8 mouse cellular contexts compared by ENCODE assay signal in the genomic region with DNA sequence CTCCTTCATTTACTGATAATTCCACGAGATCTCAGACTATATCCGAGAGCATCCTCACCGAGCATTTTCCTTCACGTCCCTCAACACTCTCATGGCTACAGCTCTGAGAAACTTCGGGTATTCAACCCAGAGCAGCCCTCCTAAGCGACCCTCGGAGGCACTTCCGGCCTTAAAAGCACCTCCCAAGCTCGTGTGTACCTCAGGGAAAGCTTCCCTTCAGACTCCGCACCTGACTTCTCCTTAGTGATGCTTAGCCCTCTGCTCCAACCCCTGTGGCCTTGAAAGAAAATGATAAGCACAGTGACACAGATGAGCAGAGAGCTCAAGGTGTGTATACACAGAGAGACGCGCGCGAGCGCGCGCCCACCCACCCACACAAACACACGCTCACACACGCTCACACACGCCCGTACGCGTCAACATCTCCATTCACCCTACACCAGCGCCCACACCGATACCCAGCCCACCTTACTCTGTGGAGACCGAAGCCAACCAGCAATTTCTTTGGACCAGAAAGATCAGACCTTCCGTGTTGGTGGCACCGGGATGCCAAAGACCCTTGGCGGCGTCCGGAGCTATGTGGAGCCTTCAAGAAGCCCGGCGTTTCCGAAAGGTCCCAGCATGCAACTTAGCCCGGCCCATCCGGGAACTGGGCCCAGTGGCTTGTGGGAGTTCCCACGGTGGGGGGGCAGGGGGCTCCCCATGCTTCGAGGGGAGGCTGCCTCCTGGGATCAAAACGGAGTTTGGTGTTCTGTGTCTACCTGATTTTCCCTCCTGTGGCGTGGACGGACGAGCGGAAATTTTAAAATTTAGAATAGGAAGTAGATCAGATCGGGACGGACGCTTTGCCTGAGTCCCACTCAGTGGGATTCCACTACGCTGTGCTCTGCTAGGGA. TPM values are rescaled to one million over a fixed set of nuclear protein-coding genes. Genes with fewer than 3 reads are reported as not detected.
DNase-seq lines count a peak whose midpoint lies in the region; ATAC-seq and TF ChIP-seq lines count a peak whose summit lies in the region.

Gene Zfp850, minus strand, starts transcription at position 567 of the 896 bp plus-strand sequence.

- H3K9me3 ChIP-seq in embryonic facial prominence, embryonic 14.5 days (ENCODE audit: control insufficient read depth, low read length), result no peaks in the 10 kb centered on the region
- H3K9me3 ChIP-seq in limb, embryonic 14.5 days (ENCODE audit: control insufficient read depth, low read length), result no peaks in the 10 kb centered on the region
- H3K9me3 ChIP-seq in midbrain, postnatal 0 days (ENCODE audit: low read length), result no peaks in the 10 kb centered on the region

- H3K27me3 ChIP-seq in embryonic facial prominence, embryonic 14.5 days (replicated peaks; ENCODE audit: control insufficient read depth, insufficient read depth, low read length), result no peaks in the 10 kb centered on the region
- H3K27me3 ChIP-seq in limb, embryonic 14.5 days (ENCODE audit: control insufficient read depth, insufficient read depth, low read length), result no peaks in the 10 kb centered on the region
- H3K27me3 ChIP-seq in midbrain, postnatal 0 days (ENCODE audit: insufficient read depth, low read length), result no peaks in the 10 kb centered on the region

- H3K4me2 ChIP-seq in embryonic facial prominence, embryonic 14.5 days (ENCODE audit: low read depth, low read length), result peak within 1 kb of the TSS; percentile 79
- H3K4me2 ChIP-seq in limb, embryonic 14.5 days (replicated peaks; ENCODE audit: low read depth, low read length, severe bottlenecking), result peak within 1 kb of the TSS; percentile 90
- peak within 1 kb of the TSS; percentile 67 for H3K4me2 ChIP-seq in midbrain, postnatal 0 days (ENCODE audit: low read depth, low read length, poor library complexity, severe bottlenecking)

- TF ChIP-seq POLR2A in limb, embryonic 14.5 days (IDR thresholded peaks at IDR 0.05; ENCODE audit: borderline replicate concordance, extremely low read depth, insufficient read depth, insufficient read length), result peak; percentile 64; the same call in 1 of the 2 replicates

- 0 out of 2 replicates have a peak within 1 kb of the TSS, but pooled peaks have one; percentile 42 for H3K27ac ChIP-seq in embryonic facial prominence, embryonic 14.5 days (replicated peaks; ENCODE audit: low read depth, low read length)
- H3K27ac ChIP-seq in limb, embryonic 14.5 days (replicated peaks; ENCODE audit: low read depth, low read length), result no peak within 1 kb of the TSS; the same call in 1 of the 2 replicates
- H3K27ac ChIP-seq in midbrain, postnatal 0 days (ENCODE audit: low read depth, low read length), result peak within 1 kb of the TSS; percentile 62

- peak; percentile 97 for ATAC-seq in embryonic facial prominence, embryonic 14.5 days (ENCODE audit: low read depth)
- ATAC-seq in limb, embryonic 14.5 days (ENCODE audit: low FRiP score, low read depth), result peak; percentile 95
- ATAC-seq in midbrain, postnatal 0 days (ENCODE audit: low FRiP score), result peak; percentile 91

- peak within 1 kb of the TSS; percentile 81 for H3K9ac ChIP-seq in embryonic facial prominence, embryonic 14.5 days (ENCODE audit: low read depth, low read length)
- peak within 1 kb of the TSS; percentile 77 for H3K9ac ChIP-seq in limb, embryonic 14.5 days (ENCODE audit: low read depth, low read length, severe bottlenecking)
- H3K9ac ChIP-seq in midbrain, postnatal 0 days (replicated peaks; ENCODE audit: low read length, poor library complexity, severe bottlenecking), result peak within 1 kb of the TSS; percentile 71

- under 1% methylated on average over 47 of the region's 47 CpGs for WGBS in embryonic facial prominence, embryonic 14.5 days
- WGBS in limb, embryonic 14.5 days, result 2% methylated on average over 47 of the region's 47 CpGs
- under 1% methylated on average over 47 of the region's 47 CpGs for WGBS in midbrain, postnatal 0 days

- 0 out of 2 replicates have a peak, but pooled peaks have one; percentile 9 for TF ChIP-seq CTCF in midbrain, postnatal 0 days (IDR thresholded peaks at IDR 0.05)

- DNase-seq in 3T3-L1 (ENCODE audit: low read depth, low spot score), result peak; percentile 67
- DNase-seq in adrenal gland, postnatal 4 days (ENCODE audit: low spot score in 2 of 2), result peak; percentile 61 to 71
- DNase-seq in embryonic facial prominence, embryonic 14.5 days (ENCODE audit: low spot score), result peak; percentile 93
- DNase-seq in heart, adult 8-10 months (ENCODE audit: low spot score), result peak; percentile 74
- DNase-seq in kidney, adult 9 months, result peak; percentile 69
- peak; percentile 82 for DNase-seq in limb, embryonic 14.5 days (ENCODE audit: low spot score)
- peak; percentile 86 for DNase-seq in midbrain, postnatal 0 days (ENCODE audit: low spot score)
- peak; percentile 69 to 70 for DNase-seq in spleen, postnatal 36 days (ENCODE audit: low spot score in 2 of 2)

- no peaks in the 10 kb centered on the region for H3K4me1 ChIP-seq in embryonic facial prominence, embryonic 14.5 days (ENCODE audit: control insufficient read depth, insufficient read depth, low read length)
- 0 out of 2 replicates have a peak, but pooled peaks cover 3% of the 10 kb centered on the region for H3K4me1 ChIP-seq in limb, embryonic 14.5 days (ENCODE audit: control insufficient read depth, insufficient read depth, low read length)
- H3K4me1 ChIP-seq in midbrain, postnatal 0 days (ENCODE audit: insufficient read depth, low read length), result no peaks in the 10 kb centered on the region

- peak within 1 kb of the TSS; percentile 67 for H3K4me3 ChIP-seq in embryonic facial prominence, embryonic 14.5 days (ENCODE audit: low read depth, low read length)
- H3K4me3 ChIP-seq in limb, embryonic 14.5 days (replicated peaks; ENCODE audit: low read length), result peak within 1 kb of the TSS; percentile 60
- H3K4me3 ChIP-seq in midbrain, postnatal 0 days (ENCODE audit: low read depth, low read length), result peak within 1 kb of the TSS; percentile 54

- H3K36me3 ChIP-seq in embryonic facial prominence, embryonic 14.5 days (ENCODE audit: control insufficient read depth, insufficient read depth, low read length), result 0 out of 2 replicates have a peak, but pooled peaks cover 6% of the 10 kb centered on the region
- 0 out of 2 replicates have a peak, but pooled peaks cover 4% of the 10 kb centered on the region for H3K36me3 ChIP-seq in limb, embryonic 14.5 days (ENCODE audit: control insufficient read depth, insufficient read depth, low read length)
- H3K36me3 ChIP-seq in midbrain, postnatal 0 days (ENCODE audit: insufficient read depth, low read length), result no peaks in the 10 kb centered on the region

RNA-seq across cellular contexts. Expression of gene Zfp850, which starts in this region (rescaled TPM):
- total RNA-seq in adrenal gland, postnatal 4 days (2021), result 1 to 10 TPM; 3.4 to 4.1 TPM
- 4.6 and 4.9 TPM in 2 replicates for polyA plus RNA-seq in embryonic facial prominence, embryonic 14.5 days (2014; fragmentation: Nextera tagmentation; extraction: Ambion mirVana)
- total RNA-seq in heart, adult 8-10 months (2022), result 1 to 10 TPM in 1 of 4 experiments, under 1 TPM in 3; 0.65 to 1.1 (median 0.85) TPM
- polyA plus RNA-seq in limb, embryonic 14.5 days (2012; rRNA removed), result 1.8 and 2.0 TPM in 2 replicates
- polyA plus RNA-seq in limb, embryonic 14.5 days (2014; fragmentation: Nextera tagmentation; extraction: Ambion mirVana), result 4.1 and 4.5 TPM in 2 replicates
- 7.4 and 8.0 TPM in 2 replicates for total RNA-seq in midbrain, postnatal 0 days (2014; rRNA removed)
- 4.0 and 4.2 TPM in 2 replicates for polyA plus RNA-seq in midbrain, postnatal 0 days (2015; fragmentation: Nextera tagmentation; extraction: Ambion mirVana)
